ENCODE assay signal across 8 mouse cellular contexts in the genomic region with DNA sequence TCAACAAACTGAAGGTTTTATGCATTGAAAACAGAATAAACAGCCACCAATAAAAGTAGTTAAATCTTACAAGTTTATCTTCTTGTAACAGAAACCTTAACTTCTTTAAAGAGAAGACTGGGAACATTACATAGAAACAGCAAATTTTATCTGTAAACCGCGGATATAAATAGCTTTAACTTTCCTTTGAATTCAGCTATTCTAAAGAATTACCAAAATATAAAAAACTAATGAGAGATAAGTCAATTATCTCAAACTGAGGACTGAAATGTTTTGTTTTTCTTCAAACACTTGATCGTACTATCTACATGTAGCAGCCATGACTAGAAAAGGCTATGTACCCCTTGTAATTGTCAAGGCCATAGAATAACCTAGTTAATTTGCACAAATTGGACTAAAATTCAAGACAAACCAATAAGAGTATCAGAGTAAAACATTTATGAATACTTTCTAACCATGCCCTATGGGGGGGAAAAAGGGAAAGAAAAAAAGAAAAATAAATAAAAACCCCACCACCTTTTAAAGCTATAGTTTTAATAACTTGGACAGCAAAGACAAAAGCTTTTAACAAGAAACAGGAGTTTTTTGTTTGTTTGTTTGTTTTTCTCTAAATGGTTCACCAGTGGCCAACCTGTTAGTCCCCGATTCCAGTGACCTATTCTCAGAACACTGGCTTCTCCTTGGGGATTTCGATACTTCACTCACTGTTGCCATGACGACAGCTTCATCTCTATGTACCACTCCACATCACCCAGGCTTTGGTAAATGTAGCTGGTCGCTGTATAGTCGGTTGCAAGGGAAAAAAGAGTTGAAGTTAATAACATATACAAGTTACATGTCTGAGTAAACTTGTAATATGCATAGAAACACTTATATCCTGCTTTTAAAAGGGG. TPM values are rescaled to one million over a fixed set of nuclear protein-coding genes. Genes with fewer than 3 reads are reported as not detected.
DNase-seq lines count a peak whose midpoint lies in the region; ATAC-seq and TF ChIP-seq lines count a peak whose summit lies in the region.

No protein-coding gene starts in this region.

- intact Hi-C loops in heart, postnatal 14 days (cut with DNase I), result loop anchor here (10.0 kb wide), 1 partner anchor 560 kb away; the partner anchor contains the start of gene Ssr3

- H3K27ac ChIP-seq in heart, postnatal 0 days (ENCODE audit: low read depth), result no peak overlapping the region
- no peak overlapping the region for H3K27ac ChIP-seq in forebrain, embryonic 16.5 days (ENCODE audit: low read length)
- no peak overlapping the region for H3K27ac ChIP-seq in midbrain, embryonic 11.5 days (ENCODE audit: low read depth, low read length)
- no peak overlapping the region for H3K27ac ChIP-seq in thymus, adult 2 months (ENCODE audit: control insufficient read depth, insufficient read depth, low read length)

- ATAC-seq in heart, postnatal 0 days (ENCODE audit: insufficient read depth, low read depth), result no peak
- no peak for ATAC-seq in forebrain, embryonic 16.5 days
- ATAC-seq in midbrain, embryonic 11.5 days (ENCODE audit: low FRiP score), result no peak

- H3K9ac ChIP-seq in heart, postnatal 0 days (replicated peaks; ENCODE audit: low read depth, low read length), result no peak overlapping the region
- H3K9ac ChIP-seq in forebrain, embryonic 16.5 days (replicated peaks; ENCODE audit: low read depth, low read length), result no peak overlapping the region
- H3K9ac ChIP-seq in midbrain, embryonic 11.5 days (ENCODE audit: low read length), result no peak overlapping the region

- 52% methylated on average over 8 of the region's 8 CpGs for WGBS in heart, postnatal 0 days
- 45% methylated on average over 8 of the region's 8 CpGs for WGBS in forebrain, embryonic 16.5 days
- 50% methylated on average over 8 of the region's 8 CpGs for WGBS in midbrain, embryonic 11.5 days
- 80% methylated on average over 8 of the region's 8 CpGs for WGBS in thymus, adult 2 months

- H3K9me3 ChIP-seq in heart, postnatal 0 days (replicated peaks; ENCODE audit: control insufficient read depth, low read length), result no peaks in the 10 kb centered on the region
- H3K9me3 ChIP-seq in forebrain, embryonic 16.5 days (ENCODE audit: control insufficient read depth, low read length), result no peaks in the 10 kb centered on the region
- no peaks in the 10 kb centered on the region for H3K9me3 ChIP-seq in midbrain, embryonic 11.5 days (ENCODE audit: control insufficient read depth, low read length)

- peaks cover 21% of the 10 kb centered on the region for H3K4me1 ChIP-seq in heart, postnatal 0 days (ENCODE audit: control insufficient read depth, insufficient read depth)
- H3K4me1 ChIP-seq in forebrain, embryonic 16.5 days (replicated peaks; ENCODE audit: control insufficient read depth, insufficient read depth, low read length), result peaks cover 37% of the 10 kb centered on the region
- H3K4me1 ChIP-seq in midbrain, embryonic 11.5 days (ENCODE audit: control insufficient read depth, insufficient read depth, low read length), result peaks cover 21% of the 10 kb centered on the region
- H3K4me1 ChIP-seq in thymus, adult 2 months (replicated peaks; ENCODE audit: control insufficient read depth, insufficient read depth, low read length), result peaks cover 3% of the 10 kb centered on the region; the same call in 1 of the 2 replicates

- DNase-seq in heart, postnatal 0 days (ENCODE audit: low spot score), result no peak
- no peak for DNase-seq in heart, postnatal 14 days
- peak; percentile 34 for DNase-seq in NIH3T3 (ENCODE audit: low read depth)
- peak; percentile 92 for DNase-seq in midbrain, embryonic 11.5 days (ENCODE audit: low spot score, missing footprints)
- no peak for DNase-seq in right cerebral cortex, adult 18-20 months
- DNase-seq in adrenal gland, postnatal 14 days, result no peak
- no peak for DNase-seq in thymus, adult 2 months

- H3K4me2 ChIP-seq in heart, postnatal 0 days (ENCODE audit: low read depth, low read length), result peak overlapping the region; percentile 33; the same call in 1 of the 2 replicates
- H3K4me2 ChIP-seq in forebrain, embryonic 16.5 days (ENCODE audit: low read length), result peak overlapping the region; percentile 30
- H3K4me2 ChIP-seq in midbrain, embryonic 11.5 days, result peak overlapping the region; percentile 10

- no peak for TF ChIP-seq EP300 in heart, postnatal 0 days (IDR thresholded peaks at IDR 0.05; ENCODE audit: low read depth)

- no peak overlapping the region for H3K4me3 ChIP-seq in heart, postnatal 0 days (ENCODE audit: low read depth, low read length)
- no peak overlapping the region for H3K4me3 ChIP-seq in forebrain, embryonic 16.5 days (replicated peaks; ENCODE audit: low read length)
- no peak overlapping the region for H3K4me3 ChIP-seq in midbrain, embryonic 11.5 days (ENCODE audit: low read depth, low read length)
- no peak overlapping the region for H3K4me3 ChIP-seq in thymus, adult 2 months (ENCODE audit: control insufficient read depth, insufficient read depth, low read length)

- no peaks in the 10 kb centered on the region for H3K27me3 ChIP-seq in heart, postnatal 0 days (ENCODE audit: control insufficient read depth, insufficient read depth, low read length)
- H3K27me3 ChIP-seq in forebrain, embryonic 16.5 days (replicated peaks; ENCODE audit: control insufficient read depth, insufficient read depth, low read length), result no peaks in the 10 kb centered on the region
- no peaks in the 10 kb centered on the region for H3K27me3 ChIP-seq in midbrain, embryonic 11.5 days (ENCODE audit: control insufficient read depth, insufficient read depth, low read length)
- H3K27me3 ChIP-seq in thymus, adult 2 months (ENCODE audit: control insufficient read depth, insufficient read depth, low read length), result no peaks in the 10 kb centered on the region

- no peak for TF ChIP-seq CTCF in heart, postnatal 0 days (IDR thresholded peaks at IDR 0.05; ENCODE audit: low read depth)
- TF ChIP-seq CTCF in thymus, adult 2 months (IDR thresholded peaks at IDR 0.05; ENCODE audit: borderline replicate concordance, control insufficient read depth, extremely low read depth, insufficient read depth, low read length, poor library complexity), result no peak

- peaks cover 42% of the 10 kb centered on the region for H3K36me3 ChIP-seq in heart, postnatal 0 days (replicated peaks; ENCODE audit: control insufficient read depth, insufficient read depth, low read length)
- peaks cover 20% of the 10 kb centered on the region for H3K36me3 ChIP-seq in forebrain, embryonic 16.5 days (ENCODE audit: control insufficient read depth, insufficient read depth)
- peaks cover 7% of the 10 kb centered on the region; the same call in 1 of the 2 replicates for H3K36me3 ChIP-seq in midbrain, embryonic 11.5 days (ENCODE audit: control insufficient read depth, insufficient read depth, low read length)
- peaks cover 62% of the 10 kb centered on the region for H3K36me3 ChIP-seq in thymus, adult 2 months (ENCODE audit: control insufficient read depth, insufficient read depth, low read length)

- no peak for TF ChIP-seq POLR2A in thymus, adult 2 months (IDR thresholded peaks at IDR 0.05; ENCODE audit: control insufficient read depth, extremely low read depth, insufficient read depth, low read length, poor library complexity)

RNA-seq across cellular contexts. Expression of gene Ccnl1, which starts 3.3 kb away (rescaled TPM):
- total RNA-seq in heart, postnatal 0 days (2014; rRNA removed; ENCODE audit: low replicate concordance), result 26.7 and 33.9 TPM in 2 replicates
- 38.0 and 38.5 TPM in 2 replicates for polyA plus RNA-seq in heart, postnatal 0 days (2015; fragmentation: Nextera tagmentation; extraction: Ambion mirVana)
- total RNA-seq in heart, postnatal 14 days (2021), result 10 to 100 TPM; 33.6 TPM
- polyA plus RNA-seq in forebrain, embryonic 16.5 days (2015; fragmentation: Nextera tagmentation; extraction: Ambion mirVana), result 78.0 and 96.6 TPM in 2 replicates
- 119 and 131 TPM in 2 replicates for polyA plus RNA-seq in midbrain, embryonic 11.5 days (2014; fragmentation: Nextera tagmentation; extraction: Ambion mirVana)
- 91.4 and 116 TPM in 2 replicates for total RNA-seq in adrenal gland, postnatal 14 days (2021)
- 171 and 266 TPM in 2 replicates for polyA plus RNA-seq in thymus, adult 2 months (2012; rRNA removed)

Comparison
In these comparisons a context has a peak if more than half of its experiments do, and no peak if none do; other contexts are left out.
1. DNase-seq: peak in NIH3T3 (single experiment) and midbrain, embryonic 11.5 days (single experiment); none in heart, postnatal 0 days (single experiment), heart, postnatal 14 days (0 of 2), right cerebral cortex, adult 18-20 months (single experiment), adrenal gland, postnatal 14 days (single experiment) and thymus, adult 2 months (single experiment).
2. Peak in every context shown above with its lines, with median percentiles within 50 percentile points of each other: H3K4me2 ChIP-seq.